Mouse (Mus musculus) gastrocnemius, postnatal 36 days (tissue): ENCODE measurements around the gene Itgad. TPM values are rescaled to one million over a fixed set of nuclear protein-coding genes. Genes with fewer than 3 reads are reported as not detected.
"Not testable (repeated sequence)": the region's sequence is repeated elsewhere in the genome, so short reads cannot be mapped to it uniquely, and the experiment has no call there.

Source experiments
- DNase-seq, 2 experiments: peaks; one replicate each; pipeline ENCODE4 v3.0.0; 2022
- intact Hi-C: fragments of 180-260 bp; cut with DNase I; formaldehyde crosslinking; loops from one replicate; pipeline ENCODE4 v1.15.1; 2025
- long read RNA-seq, 2 experiments: library from polyadenylated mRNA; stranded (forward); transcript quantifications; one replicate each; pipeline ENCODE4 v2.0.0; 2021
- total RNA-seq, 2 experiments: library from RNA; stranded (reverse); gene quantifications; 2 replicates each; pipeline ENCODE4 v1.2.3; 2021

Gene Itgad
- not detected for total RNA-seq
- long read RNA-seq, experiment 1, result 0 reads
- long read RNA-seq, experiment 2, result 0 reads

DNA sequence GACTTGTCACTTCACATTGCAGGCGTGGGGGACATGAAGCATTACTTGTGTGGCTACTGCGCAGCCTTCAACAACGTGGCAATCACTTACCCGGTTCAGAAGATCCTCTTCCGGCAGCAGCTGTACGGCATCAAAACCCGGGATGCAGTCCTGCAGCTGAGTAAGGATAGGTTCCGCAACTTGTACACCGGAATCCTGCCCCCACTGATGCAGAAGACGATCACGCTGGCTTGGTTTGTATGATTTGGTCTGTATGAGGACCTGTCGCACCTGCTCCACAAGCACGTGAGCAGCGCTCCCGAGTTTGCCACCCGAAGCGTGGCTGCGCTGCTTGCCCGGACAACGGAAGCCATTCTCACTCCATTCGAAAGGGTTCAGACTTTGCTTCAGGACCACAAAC, at the start of gene Itgad:
Gene Itgad, plus strand, starts transcription at position 301 of the 400 bp plus-strand sequence.
- DNase-seq, result no peak
- intact Hi-C loops, result no loop called here

GRCm38 (mm10) chr7:128105246-128105645, 48.9 kb upstream of the Itgad start:
- intact Hi-C loops, result no loop called here
- DNase-seq, result no peak

DNA sequence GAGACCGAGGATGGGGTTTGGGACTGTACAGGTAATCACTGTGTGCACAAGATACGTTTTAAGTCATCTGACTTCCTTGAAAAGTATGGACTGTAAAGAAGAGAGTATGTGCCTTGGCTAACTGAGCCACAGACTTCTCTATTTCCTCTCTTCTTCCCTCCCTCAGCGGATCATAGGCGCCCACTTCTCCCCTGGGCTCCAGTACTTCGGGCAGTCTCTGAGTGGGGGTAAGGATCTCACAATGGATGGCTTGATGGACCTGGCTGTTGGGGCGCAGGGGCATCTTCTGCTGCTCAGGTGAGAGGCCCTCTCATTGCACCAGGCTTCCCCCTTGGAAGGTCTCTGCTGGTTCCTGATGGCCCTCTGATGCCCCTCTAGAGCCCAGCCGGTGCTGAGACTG, 46.7 kb upstream of the Itgad start:
- no peak for DNase-seq
- intact Hi-C loops, result no loop called here

- intact Hi-C loops, result no loop called here
- no peak for DNase-seq
Observed at GRCm38 (mm10) chr7:128110314-128110713, 43.9 kb upstream of the Itgad start.

DNA sequence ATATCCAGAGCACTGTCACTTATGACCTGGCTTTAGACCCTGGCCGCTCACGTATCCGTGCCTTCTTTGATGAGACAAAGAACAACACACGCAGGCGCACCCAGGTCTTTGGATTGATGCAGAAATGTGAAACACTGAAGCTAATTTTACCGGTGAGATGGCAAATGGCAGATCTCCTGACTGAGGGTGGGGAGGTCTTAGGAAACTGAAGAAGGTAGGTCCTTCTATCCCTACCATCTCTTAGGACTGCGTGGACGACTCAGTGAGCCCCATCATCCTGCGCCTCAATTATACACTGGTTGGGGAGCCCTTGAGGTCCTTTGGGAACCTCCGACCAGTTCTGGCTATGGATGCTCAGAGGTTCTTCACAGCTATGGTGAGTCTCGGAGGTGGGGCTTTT, 42.0 kb upstream of the Itgad start:
- DNase-seq, result no peak
- intact Hi-C loops, result no loop called here

- intact Hi-C loops, result no loop called here
- no peak for DNase-seq
Observed at GRCm38 (mm10) chr7:128114371-128115105, 39.6 kb upstream of the Itgad start.

GRCm38 (mm10) chr7:128115211-128115958, 38.8 kb upstream of the Itgad start:
- intact Hi-C loops, result no loop called here
- no peak for DNase-seq

GRCm38 (mm10) chr7:128116396-128116795, 37.8 kb upstream of the Itgad start:
- no peak for DNase-seq
- intact Hi-C loops, result no loop called here

DNA sequence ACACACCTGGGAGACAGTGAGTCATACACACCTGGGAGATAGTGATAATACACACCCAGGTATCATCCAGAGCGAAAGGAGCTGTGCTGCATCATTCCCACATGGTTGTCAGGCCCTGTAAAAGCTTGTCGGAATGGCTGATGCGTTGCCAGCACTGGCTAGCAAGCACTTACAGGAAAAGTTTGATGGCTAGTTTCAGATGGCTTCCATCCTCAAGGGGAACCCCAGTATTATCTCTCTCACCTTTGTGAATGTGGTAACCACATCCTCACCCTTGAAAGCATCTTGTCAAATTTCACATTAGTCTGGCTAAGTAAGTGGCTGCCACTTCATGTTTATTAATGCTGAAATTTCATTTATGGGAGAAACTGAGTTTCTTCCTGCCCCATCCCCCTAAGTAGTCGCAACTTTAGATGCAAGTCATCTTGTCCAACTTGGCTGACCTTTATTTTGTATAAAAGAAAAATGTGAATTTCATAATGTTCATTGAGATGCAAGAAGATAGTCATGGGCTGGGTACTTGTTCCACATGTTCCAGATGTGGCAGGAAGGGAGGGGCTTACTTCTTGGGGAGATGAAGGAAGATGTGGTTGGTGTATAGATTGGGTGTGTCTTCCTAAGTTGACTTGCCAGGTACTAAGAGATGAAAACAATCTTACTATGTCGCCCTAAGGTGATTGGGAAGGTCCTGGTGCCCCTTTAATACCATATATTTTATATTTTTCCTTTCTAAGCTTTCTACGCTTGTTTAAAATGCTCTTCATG, 34.3 kb upstream of the Itgad start:
- no peak for DNase-seq
- intact Hi-C loops, result no loop called here

DNA sequence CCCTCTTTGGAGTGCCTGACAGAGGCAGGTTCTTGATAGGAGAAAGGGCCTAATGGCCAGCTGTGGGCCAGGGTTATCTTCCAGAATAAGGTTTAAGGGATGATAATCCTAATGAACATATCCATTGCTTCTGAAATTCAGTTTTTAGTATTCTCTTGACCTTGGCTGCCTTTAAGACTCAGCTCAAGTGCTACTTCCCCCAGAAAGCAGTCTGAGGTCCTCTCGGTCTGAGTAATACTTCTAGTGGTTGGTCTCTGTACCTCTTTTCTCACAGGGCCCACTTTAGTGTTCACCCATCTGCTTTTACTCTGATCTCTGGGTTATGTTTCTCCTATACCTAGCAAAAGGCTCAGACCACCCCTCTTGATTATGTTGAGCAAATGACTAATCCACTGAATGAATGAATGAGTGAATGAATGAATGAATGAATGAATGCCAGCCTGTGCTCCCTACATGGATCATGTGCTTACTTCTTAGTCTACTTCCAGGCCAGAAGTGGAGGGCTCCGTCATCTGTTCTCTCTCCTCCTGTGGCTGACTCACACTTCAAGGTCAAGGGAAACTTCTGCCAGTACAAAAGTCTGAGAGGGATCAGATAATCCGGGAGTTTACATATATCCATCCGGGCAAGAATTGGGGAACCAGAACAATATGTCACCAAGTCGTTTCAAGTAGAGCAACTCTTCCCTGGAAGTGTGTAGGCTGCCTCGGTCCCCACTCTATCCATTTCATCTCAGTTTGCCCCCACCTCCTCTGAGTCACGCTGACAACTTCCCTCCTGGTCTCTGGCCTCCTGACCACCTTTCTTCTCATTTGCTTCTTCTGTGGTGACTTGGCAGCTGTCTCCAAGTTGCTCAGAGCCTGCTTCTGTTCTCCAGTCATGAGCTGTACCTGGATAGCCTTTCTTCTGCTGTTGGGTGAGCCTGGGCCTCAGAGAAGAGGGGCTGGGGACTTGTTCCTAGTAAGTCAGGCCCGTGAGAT, 25.1 kb upstream of the Itgad start, which contains the start of gene Itgax:
Gene Itgax, plus strand, starts transcription at position 807 of the 980 bp plus-strand sequence.
- intact Hi-C loops, result no loop called here
- no peak for DNase-seq

DNA sequence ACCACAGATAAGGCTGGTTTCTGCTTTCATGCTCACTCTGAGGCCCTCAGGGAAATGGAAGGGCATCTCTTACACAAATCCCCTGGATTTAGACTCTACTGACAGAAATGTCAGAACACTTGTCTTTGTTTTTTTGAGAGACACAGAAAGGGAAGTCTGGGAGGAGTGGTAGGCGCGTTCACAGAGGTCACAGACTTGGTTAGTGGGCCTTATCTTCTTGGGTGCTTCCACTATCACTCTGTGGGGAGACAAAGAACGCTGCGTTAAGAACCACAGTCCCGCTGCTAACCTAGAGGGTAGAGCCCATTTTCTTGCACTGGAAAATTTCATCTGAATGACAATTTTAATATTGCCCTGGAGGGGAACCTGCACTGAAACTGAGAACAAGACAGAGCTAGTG, 22.0 kb upstream of the Itgad start:
- DNase-seq, result no peak
- intact Hi-C loops, result no loop called here

DNA sequence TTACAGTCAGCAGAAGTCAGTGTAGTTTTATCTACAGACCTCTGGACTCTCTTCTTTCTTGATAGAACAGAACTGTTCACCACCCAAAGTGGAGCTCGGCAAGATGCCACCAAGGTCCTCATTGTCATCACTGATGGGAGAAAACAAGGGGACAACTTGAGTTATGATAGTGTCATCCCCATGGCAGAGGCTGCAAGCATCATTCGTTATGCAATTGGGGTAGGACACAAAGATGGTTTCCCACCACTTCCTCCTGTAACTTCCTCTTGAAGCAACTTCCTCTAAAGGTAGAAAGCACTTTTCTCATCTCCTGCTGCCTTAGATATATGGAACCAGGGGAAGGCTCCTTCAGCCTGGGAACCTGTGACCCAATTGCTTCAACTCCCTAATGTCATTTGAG, 20.6 kb upstream of the Itgad start:
- DNase-seq, result no peak
- intact Hi-C loops, result no loop called here

DNA sequence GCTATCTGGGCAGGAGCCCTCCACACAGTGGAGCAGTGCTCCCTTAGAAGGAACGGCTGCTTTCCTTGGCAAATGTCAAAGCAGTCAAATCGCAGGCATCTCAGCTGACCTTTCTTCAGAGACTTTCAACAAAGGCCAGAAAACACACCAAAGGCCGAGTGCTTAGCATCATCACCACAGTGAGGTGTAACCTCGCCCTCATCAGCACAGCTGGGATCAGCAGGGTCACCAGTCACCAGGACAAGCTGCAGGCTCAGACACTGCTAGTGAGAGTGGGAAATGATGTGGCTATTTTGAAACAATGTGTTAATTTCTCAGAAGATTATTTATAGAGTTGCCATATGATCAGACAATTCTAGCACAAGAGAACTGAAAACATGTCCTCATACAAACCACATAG, 17.2 kb upstream of the Itgad start:
- intact Hi-C loops, result no loop called here
- no peak for DNase-seq

GRCm38 (mm10) chr7:128139611-128140010, 14.6 kb upstream of the Itgad start:
- DNase-seq, result no peak
- intact Hi-C loops, result no loop called here

DNA sequence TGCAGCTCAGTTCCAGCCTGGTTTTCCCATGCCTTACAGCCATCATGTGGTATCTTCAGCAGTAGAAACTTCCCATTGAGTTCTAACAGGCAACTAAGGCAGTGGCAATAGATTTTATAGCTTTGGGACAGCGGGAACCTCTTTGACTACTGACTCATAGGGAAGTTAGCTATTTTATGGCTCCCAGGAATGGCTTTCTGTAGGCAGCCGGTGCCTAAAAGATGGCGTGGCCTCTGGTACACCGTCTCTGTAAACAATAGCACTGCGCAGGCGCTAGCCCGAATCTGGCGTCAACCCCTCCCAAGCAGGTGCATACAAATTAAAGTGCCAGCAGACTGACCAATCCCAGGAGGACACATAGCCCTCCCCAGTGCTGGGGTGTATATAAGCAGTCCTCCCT, 3.2 kb upstream of the Itgad start:
- intact Hi-C loops, result no loop called here
- no peak for DNase-seq

DNA sequence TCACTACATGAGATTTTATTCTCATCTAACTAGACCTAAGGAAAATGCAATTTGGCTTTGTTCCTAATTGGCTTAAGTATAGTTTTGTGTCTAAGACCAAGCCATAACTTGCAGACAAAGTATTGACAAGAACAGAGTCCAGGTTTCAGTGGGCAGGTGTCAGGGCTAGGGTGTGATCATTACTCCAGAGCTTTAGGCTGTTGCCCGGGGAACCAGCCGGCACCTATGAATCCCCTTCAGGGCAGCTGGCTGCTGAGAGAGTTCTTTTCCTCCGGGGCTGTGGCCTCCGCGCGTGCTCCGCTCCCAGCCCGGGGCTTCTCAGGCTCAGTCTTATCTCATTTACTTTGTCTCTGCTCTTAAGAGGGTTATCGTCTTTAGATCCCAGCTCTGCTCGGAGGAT, 748 bp downstream of the Itgad start:
- DNase-seq, result no peak
- intact Hi-C loops, result no loop called here

- intact Hi-C loops, DNase-seq: not testable (repeated sequence)
Observed at GRCm38 (mm10) chr7:128158688-128159354, 4.6 kb downstream of the Itgad start.

DNA sequence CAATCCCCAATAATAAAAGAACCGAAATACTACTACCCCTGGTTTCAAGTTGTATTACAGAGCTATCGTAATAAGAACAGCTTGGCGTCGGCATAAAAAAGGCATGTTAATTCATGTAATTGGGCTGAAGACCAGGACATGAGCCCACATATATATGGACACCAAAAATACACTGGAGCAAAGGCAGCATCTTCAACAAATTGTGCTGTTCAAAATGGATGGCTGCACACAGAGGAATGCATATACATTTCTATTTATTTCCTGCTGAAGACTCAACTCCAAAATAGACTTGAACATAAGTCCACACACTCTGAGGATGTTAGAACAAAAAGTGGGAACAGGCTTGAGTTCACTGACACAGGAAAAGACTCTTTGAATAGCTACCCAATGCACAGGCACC, 9.8 kb downstream of the Itgad start:
- DNase-seq, result no peak
- intact Hi-C loops, result no loop called here

- intact Hi-C loops, result no loop called here
- DNase-seq, result no peak
Observed at GRCm38 (mm10) chr7:128166391-128166790, 12.2 kb downstream of the Itgad start.

GRCm38 (mm10) chr7:128169996-128170395, 15.8 kb downstream of the Itgad start:
- intact Hi-C loops, result no loop called here
- DNase-seq, result no peak
